Mouse (Mus musculus): ENCODE measurements at regions not wholly inside any gene's neighbourhood (a gene's known extent, or its start where the extent isn't known, plus 50 kb on each side); places are given as distances from the start of the nearest gene placed in this dataset.

DNA sequence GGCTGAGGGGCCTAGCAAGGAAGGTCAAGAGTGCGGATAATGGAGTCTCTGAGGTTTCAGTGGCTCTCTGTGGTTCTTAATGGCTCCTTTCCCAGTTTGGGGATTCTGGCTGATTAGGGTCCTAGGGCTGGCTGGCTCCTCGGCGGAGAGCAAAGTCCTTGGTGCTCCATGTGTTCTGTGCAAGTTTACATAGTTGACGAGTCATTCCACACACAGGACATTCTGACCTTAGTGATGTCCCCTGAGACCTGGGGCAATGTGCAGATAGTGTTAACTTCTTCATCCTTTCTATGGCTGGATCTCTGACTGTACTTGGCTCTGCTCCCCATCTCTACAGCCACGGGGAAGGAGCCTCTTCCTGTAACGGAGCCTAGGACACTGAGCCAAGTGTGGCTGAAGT, 65.0 kb upstream of the Id2 start:
- TF ChIP-seq ETS1 (conservative IDR thresholded peaks at IDR 0.05; ENCODE audit: low read depth, low read length) (no peak), ELF1 (IDR thresholded peaks at IDR 0.05; ENCODE audit: low read depth, low read length) (no peak), JUN (IDR thresholded peaks at IDR 0.05; ENCODE audit: insufficient read depth, low read depth, low read length) (no peak), USF1 (IDR thresholded peaks at IDR 0.05; ENCODE audit: low read depth, low read length) (no peak), IRF4 (IDR thresholded peaks at IDR 0.05; ENCODE audit: low read depth, low read length) (no peak), POLR2A (IDR thresholded peaks at IDR 0.05; ENCODE audit: low read depth, low read length) (no peak), BHLHE40 (IDR thresholded peaks at IDR 0.05; ENCODE audit: low read depth, low read length) (no peak), MAFK (IDR thresholded peaks at IDR 0.05; ENCODE audit: insufficient replicate concordance, low read length) (no peak), NELFE (IDR thresholded peaks at IDR 0.05; ENCODE audit: low read depth, low read length) (no peak), CTCF (conservative IDR thresholded peaks at IDR 0.05 in 1 of 2, IDR thresholded peaks at IDR 0.05 in 1 of 2; ENCODE audit: low read depth in 2 of 2, low read length in 2 of 2) (no peak)
